Mouse (Mus musculus) myocyte (in vitro differentiated cells): ENCODE data around the gene Akap13.

ENCODE experiments used
- CEBPB ChIP-seq: IDR thresholded peaks from 2 replicates; pipeline ENCODE4 v1.6.1; 2011; ENCODE audit warnings: mild to moderate bottlenecking, moderate library complexity; ENCODE audit not compliant: poor library complexity, insufficient read depth, severe bottlenecking
- E2F4 ChIP-seq: IDR thresholded peaks from one replicate; pipeline ENCODE4 v1.6.1; 2011; ENCODE audit warnings: mild to moderate bottlenecking, control low read depth, moderate library complexity; ENCODE audit not compliant: insufficient read depth
- MAX ChIP-seq: IDR thresholded peaks from one replicate; pipeline ENCODE4 v1.6.1; 2011; ENCODE audit warnings: low read depth, mild to moderate bottlenecking, control low read depth
- MYOG ChIP-seq, 3 experiments: IDR thresholded peaks; one replicate each; pipeline ENCODE4 v1.6.1; 2011; ENCODE audit warnings: control low read depth in 2 of 3, low read depth in 2 of 3, mild to moderate bottlenecking in 2 of 3; ENCODE audit not compliant: insufficient read length in 2 of 3, control insufficient read depth in 1 of 3, insufficient read depth in 1 of 3
- POLR2A ChIP-seq: IDR thresholded peaks from one replicate; pipeline ENCODE4 v1.6.1; 2011; ENCODE audit warnings: low read depth, mild to moderate bottlenecking, control low read depth, moderate library complexity; ENCODE audit not compliant: insufficient read length
- POLR2AphosphoS2 ChIP-seq: IDR thresholded peaks from one replicate; pipeline ENCODE4 v1.6.1; 2011; ENCODE audit warnings: low read depth, control low read depth; ENCODE audit not compliant: insufficient read length
- REST ChIP-seq: IDR thresholded peaks from one replicate; pipeline ENCODE4 v1.6.1; 2011; ENCODE audit warnings: mild to moderate bottlenecking, control low read depth, moderate library complexity; ENCODE audit not compliant: insufficient read depth, insufficient read length
- SRF ChIP-seq: IDR thresholded peaks from one replicate; pipeline ENCODE4 v1.6.1; 2011; ENCODE audit warnings: low read depth; ENCODE audit not compliant: control insufficient read depth, insufficient read length
- TCF12 ChIP-seq: IDR thresholded peaks from one replicate; pipeline ENCODE4 v1.6.1; 2011; ENCODE audit warnings: mild to moderate bottlenecking, control low read depth; ENCODE audit not compliant: poor library complexity, insufficient read depth, severe bottlenecking
- TCF3 ChIP-seq: IDR thresholded peaks from one replicate; pipeline ENCODE4 v1.6.1; 2011; ENCODE audit warnings: low read depth, control low read depth; ENCODE audit not compliant: insufficient read length
- USF1 ChIP-seq: IDR thresholded peaks from one replicate; pipeline ENCODE4 v1.6.1; 2011; ENCODE audit warnings: low read depth, mild to moderate bottlenecking, control low read depth, moderate library complexity

- TF ChIP-seq E2F4, result no peak
- TF ChIP-seq POLR2A, result no peak
- TF ChIP-seq MAX, result no peak
- no peak for TF ChIP-seq POLR2AphosphoS2
- TF ChIP-seq USF1, result no peak
- no peak for TF ChIP-seq TCF3
- TF ChIP-seq REST, result no peak
- no peak for TF ChIP-seq MYOG (IDR thresholded peaks at IDR 0.05; ENCODE audit: control insufficient read depth in 1 of 3, insufficient read depth in 1 of 3, insufficient read length in 2 of 3, low read depth in 2 of 3)
- TF ChIP-seq CEBPB, result no peak
- TF ChIP-seq TCF12, result no peak
- no peak for TF ChIP-seq SRF
Measured at GRCm38 (mm10) chr7:75516716-75517619, 61.6 kb downstream of the Akap13 start.
